Mouse (Mus musculus): ENCODE measurements at regions not wholly inside any gene's neighbourhood (a gene's known extent, or its start where the extent isn't known, plus 50 kb on each side); places are given as distances from the start of the nearest gene placed in this dataset.

DNA sequence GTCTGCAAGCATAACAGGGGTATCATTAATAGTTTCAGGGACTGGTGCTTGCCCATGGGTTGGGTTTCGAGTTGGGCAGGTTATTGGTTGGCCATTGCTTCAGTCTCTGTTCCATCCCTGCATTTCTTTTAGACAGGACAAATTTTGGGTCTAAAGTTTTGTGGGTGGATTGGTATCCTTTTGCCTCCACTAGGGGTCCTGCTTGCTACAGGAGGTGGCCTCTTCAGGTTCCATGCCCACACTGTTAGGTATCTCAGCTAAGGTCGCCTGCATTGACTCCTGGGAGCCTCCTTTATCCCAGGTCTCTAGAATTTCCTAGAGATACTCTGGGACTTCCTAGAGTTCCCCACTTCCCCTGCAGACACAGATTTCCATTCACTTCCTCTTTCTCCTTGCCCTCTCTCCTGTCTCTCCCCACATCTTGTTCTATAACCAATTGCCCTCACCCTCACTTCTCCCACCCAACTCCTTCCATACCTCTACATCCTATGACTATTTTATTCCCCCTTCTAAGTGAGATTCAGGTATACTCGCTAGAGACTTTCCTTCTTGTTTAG is 278.2 kb downstream of the 1700017N19Rik start:
- Histone ChIP-seq H3K36me3 (replicated peaks; ENCODE audit: low read length) (no peaks in the 10 kb centered on the region), H3K4me3 (replicated peaks) (no peak overlapping the region), H3K9me3 (no peaks in the 10 kb centered on the region), H3K27me3 (replicated peaks) (no peaks in the 10 kb centered on the region), H3K4me1 (peaks cover 5% of the 10 kb centered on the region; the same call in 1 of the 2 replicates)
- TF ChIP-seq FLI1 (IDR thresholded peaks at IDR 0.05; ENCODE audit: low read length) (no peak), GATA1 (IDR thresholded peaks at IDR 0.05; ENCODE audit: borderline replicate concordance, low read length) (no peak)

DNA sequence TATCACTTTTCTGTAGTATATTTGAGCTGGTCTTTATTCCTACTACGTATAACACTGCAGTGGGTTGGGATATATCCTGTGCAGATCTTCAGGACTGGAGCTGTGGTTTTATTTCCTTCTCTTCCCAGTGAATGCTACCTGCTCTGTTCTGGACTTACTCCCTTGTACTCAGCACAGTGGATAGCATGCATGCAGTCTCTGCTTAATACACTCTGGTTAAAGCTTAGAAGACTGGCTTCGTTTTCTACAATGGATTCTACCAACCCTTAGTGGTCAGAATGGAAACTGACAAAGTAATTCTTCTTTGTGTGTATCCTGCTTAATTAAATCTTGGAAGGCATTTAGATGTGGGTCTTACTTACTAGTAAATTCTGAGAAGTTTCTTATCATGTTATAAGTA is 292.3 kb downstream of the 1700017N19Rik start:
- Histone ChIP-seq H3K27me3 (replicated peaks) (no peaks in the 10 kb centered on the region), H3K4me3 (replicated peaks) (no peak overlapping the region), H3K9me3 (no peaks in the 10 kb centered on the region), H3K36me3 (replicated peaks; ENCODE audit: low read length) (no peaks in the 10 kb centered on the region), H3K4me1 (no peaks in the 10 kb centered on the region)
- TF ChIP-seq GATA1 (IDR thresholded peaks at IDR 0.05; ENCODE audit: borderline replicate concordance, low read length) (no peak), FLI1 (IDR thresholded peaks at IDR 0.05; ENCODE audit: low read length) (no peak)

DNA sequence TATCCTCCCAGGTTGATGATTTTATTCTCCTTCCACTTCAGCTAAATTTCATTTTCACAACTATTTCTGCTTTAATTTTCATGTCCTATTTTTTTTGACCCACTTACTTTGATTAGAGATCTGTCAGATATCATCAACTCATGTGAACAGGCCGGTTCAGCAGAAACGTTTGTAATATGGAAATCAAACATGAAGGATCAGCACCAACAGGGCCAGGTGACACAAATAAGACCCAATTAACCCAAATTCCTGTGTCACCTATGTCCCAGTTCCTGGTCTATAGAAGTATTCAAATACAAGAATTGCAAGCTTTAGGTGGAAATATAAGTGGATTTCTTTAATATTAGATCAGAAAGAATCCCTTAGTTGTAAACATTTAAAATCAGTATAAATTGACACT is 332.7 kb downstream of the 1700017N19Rik start:
- Histone ChIP-seq H3K4me1 (no peaks in the 10 kb centered on the region), H3K9me3 (no peaks in the 10 kb centered on the region), H3K36me3 (replicated peaks; ENCODE audit: low read length) (no peaks in the 10 kb centered on the region), H3K27me3 (replicated peaks) (no peaks in the 10 kb centered on the region), H3K4me3 (replicated peaks) (no peak overlapping the region)
- no peak for TF ChIP-seq FLI1 (IDR thresholded peaks at IDR 0.05; ENCODE audit: low read length)
- no peak for TF ChIP-seq GATA1 (IDR thresholded peaks at IDR 0.05; ENCODE audit: borderline replicate concordance, low read length)

DNA sequence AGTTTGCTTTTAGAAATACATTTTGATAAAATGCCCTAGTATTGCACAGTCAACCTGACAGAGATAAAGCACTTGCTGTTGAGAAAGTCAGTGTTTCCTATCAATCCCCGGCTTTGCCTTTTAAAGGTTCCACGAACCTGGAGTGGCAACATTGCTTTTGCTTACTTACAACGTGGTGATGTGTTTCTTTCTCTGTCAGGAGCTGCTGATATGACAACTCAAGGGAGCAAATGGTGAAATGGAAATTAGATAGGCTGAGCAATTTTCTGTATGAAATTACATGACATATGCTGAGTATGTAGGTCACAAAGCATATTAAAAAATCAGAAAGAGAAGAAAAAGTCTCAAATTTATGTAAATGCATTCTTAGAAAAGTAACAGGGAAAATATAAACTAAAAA is 336.8 kb downstream of the 1700017N19Rik start:
- Histone ChIP-seq H3K4me3 (replicated peaks) (no peak overlapping the region), H3K27me3 (replicated peaks) (no peaks in the 10 kb centered on the region), H3K36me3 (replicated peaks; ENCODE audit: low read length) (no peaks in the 10 kb centered on the region), H3K9me3 (peaks cover 11% of the 10 kb centered on the region), H3K4me1 (no peaks in the 10 kb centered on the region)
- no peak for TF ChIP-seq GATA1 (IDR thresholded peaks at IDR 0.05; ENCODE audit: borderline replicate concordance, low read length)
- no peak for TF ChIP-seq FLI1 (IDR thresholded peaks at IDR 0.05; ENCODE audit: low read length)

DNA sequence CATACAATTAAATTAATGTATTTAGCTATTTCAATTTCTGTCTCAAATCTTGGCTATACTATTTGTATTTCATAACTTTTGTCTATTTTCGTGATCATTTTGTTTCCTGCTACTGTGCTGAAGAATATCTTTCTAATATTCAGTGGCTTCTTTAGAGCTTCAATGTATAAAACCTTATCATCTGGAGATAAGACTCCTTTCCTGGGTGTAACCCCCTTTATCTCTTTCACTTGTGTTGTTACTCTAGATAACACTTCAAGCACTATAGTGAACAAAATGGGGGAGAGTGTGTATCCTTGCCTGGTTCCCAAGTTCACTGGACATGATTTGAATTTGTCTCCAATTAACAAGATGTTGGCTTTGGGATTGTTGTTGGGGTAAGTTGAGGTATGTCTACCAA is 341.5 kb downstream of the 1700017N19Rik start:
- Histone ChIP-seq H3K36me3 (replicated peaks; ENCODE audit: low read length) (no peaks in the 10 kb centered on the region), H3K9me3 (peaks cover 11% of the 10 kb centered on the region), H3K27me3 (replicated peaks) (no peaks in the 10 kb centered on the region), H3K4me3 (replicated peaks) (no peak overlapping the region), H3K4me1 (no peaks in the 10 kb centered on the region)
- TF ChIP-seq FLI1 (IDR thresholded peaks at IDR 0.05; ENCODE audit: low read length) (no peak), GATA1 (IDR thresholded peaks at IDR 0.05; ENCODE audit: borderline replicate concordance, low read length) (no peak)

DNA sequence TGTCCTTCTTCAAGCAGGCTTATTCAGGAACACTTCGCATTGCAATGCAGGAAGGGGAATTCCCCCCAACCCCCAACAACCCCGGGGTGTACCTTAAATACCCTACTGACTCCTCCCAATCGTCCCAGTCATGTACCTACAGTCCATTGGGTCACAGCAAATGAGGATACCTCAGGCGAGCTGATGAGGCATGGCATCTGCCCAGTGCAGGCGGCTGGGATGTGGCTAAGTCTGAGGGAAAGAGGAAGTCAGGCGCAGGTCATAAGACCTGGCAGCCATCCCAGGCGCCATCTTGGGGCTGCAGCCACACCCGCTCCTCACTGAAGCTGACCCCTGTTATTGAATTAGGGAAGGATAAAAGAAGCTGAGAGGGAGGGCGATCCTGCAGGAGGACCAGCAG is 368.1 kb downstream of the 1700017N19Rik start:
- Histone ChIP-seq H3K4me3 (replicated peaks) (no peak overlapping the region), H3K36me3 (replicated peaks; ENCODE audit: low read length) (no peaks in the 10 kb centered on the region), H3K9me3 (no peaks in the 10 kb centered on the region), H3K27me3 (replicated peaks) (no peaks in the 10 kb centered on the region), H3K4me1 (no peaks in the 10 kb centered on the region)
- TF ChIP-seq GATA1 (IDR thresholded peaks at IDR 0.05; ENCODE audit: borderline replicate concordance, low read length) (no peak), FLI1 (IDR thresholded peaks at IDR 0.05; ENCODE audit: low read length) (no peak)

DNA sequence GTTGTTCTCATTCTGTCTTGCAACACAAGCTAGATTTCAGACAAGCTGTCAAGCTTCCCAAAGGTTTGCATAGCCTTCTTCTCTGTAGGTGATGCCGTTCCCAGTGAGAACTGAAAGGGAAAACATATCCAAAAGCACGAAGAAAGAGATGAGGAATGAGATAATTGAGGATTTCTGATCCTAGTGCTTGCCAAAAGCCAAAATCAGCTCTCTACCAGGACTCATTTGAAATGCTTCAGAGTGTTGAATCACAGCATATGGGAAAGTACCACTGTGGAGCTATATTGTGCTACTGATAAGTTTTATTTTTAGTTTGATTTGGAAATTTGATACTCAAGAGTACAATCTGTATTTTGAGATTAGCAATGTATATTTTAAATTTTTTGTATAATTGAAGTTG is 413.2 kb downstream of the 1700017N19Rik start:
- Histone ChIP-seq H3K36me3 (replicated peaks; ENCODE audit: low read length) (no peaks in the 10 kb centered on the region), H3K27me3 (replicated peaks) (no peaks in the 10 kb centered on the region), H3K4me3 (replicated peaks) (no peak overlapping the region), H3K4me1 (no peaks in the 10 kb centered on the region), H3K9me3 (no peaks in the 10 kb centered on the region)
- TF ChIP-seq FLI1 (IDR thresholded peaks at IDR 0.05; ENCODE audit: low read length) (no peak), GATA1 (IDR thresholded peaks at IDR 0.05; ENCODE audit: borderline replicate concordance, low read length) (no peak)

DNA sequence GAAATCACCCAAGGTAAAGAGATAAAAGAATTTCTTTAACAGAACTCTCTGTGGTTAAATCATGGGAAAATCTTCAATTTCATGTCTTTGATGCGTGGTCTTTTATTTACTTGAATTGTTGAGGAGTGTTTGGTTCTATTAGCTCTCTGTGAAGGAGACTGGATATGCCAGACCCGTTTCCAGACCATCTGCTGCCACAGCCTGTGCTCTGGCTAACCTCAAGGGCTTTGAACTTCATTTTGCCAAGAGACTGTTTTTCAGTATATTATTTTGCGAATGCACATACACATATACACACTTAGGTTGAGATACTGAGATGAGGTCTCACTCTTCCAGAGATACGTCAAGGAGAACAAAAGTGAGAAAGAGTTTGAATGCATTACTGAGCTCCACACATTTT is 414.4 kb downstream of the 1700017N19Rik start:
- TF ChIP-seq FLI1 (IDR thresholded peaks at IDR 0.05; ENCODE audit: low read length) = no peak
- no peak for TF ChIP-seq GATA1 (IDR thresholded peaks at IDR 0.05; ENCODE audit: borderline replicate concordance, low read length)

DNA sequence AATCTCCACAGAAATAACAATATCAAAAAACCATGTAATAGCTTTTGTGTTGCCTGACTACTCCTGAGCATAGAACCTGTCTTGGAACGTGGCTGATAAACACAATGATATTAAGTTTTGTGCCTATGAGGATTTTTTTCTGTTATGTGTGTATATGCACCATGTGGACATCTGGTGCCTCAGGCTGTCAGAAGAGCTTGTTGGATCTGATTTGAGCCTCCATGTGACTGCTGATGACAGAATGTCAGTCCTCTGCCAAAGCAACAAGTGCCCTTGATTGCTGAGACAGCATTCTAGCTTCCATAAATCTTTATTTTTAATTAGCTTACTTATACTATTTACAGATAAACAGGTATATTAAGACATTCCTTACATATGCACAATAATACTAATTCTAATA is 425.1 kb downstream of the 1700017N19Rik start:
- H3K4me3 ChIP-seq (replicated peaks) = no peak overlapping the region
- H3K4me1 ChIP-seq = no peaks in the 10 kb centered on the region
- TF ChIP-seq GATA1 (IDR thresholded peaks at IDR 0.05; ENCODE audit: borderline replicate concordance, low read length) (no peak), FLI1 (IDR thresholded peaks at IDR 0.05; ENCODE audit: low read length) (no peak)
- H3K27me3 ChIP-seq (replicated peaks) = no peaks in the 10 kb centered on the region
- no peaks in the 10 kb centered on the region for H3K36me3 ChIP-seq (replicated peaks; ENCODE audit: low read length)
- no peaks in the 10 kb centered on the region for H3K9me3 ChIP-seq

More for the DNA sequence above, 414.4 kb downstream of the 1700017N19Rik start:
- Histone ChIP-seq H3K36me3 (replicated peaks; ENCODE audit: low read length) (no peaks in the 10 kb centered on the region), H3K9me3 (no peaks in the 10 kb centered on the region), H3K4me3 (replicated peaks) (no peak overlapping the region), H3K27me3 (replicated peaks) (no peaks in the 10 kb centered on the region), H3K4me1 (no peaks in the 10 kb centered on the region)

DNA sequence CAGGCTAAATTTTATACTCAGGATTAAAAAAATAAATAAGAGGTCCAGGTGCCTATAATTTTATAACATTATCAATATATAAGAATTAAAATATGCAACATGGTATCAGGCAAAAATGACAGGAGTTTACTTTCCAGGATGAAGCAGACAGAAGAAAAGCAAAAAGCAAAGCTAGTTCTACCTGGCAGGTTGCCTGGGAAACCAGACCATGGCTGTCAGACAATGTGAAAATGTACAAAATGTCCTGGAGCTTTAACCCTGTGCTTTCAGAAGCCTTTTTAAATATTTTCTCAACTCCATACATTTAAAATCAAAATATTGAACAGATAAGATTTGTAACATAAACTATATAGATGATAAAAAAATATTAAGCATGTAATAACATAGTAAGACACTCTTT is 448.3 kb downstream of the 1700017N19Rik start:
- H3K36me3 ChIP-seq (replicated peaks; ENCODE audit: low read length) = no peaks in the 10 kb centered on the region
- TF ChIP-seq GATA1 (IDR thresholded peaks at IDR 0.05; ENCODE audit: borderline replicate concordance, low read length) = no peak
- TF ChIP-seq FLI1 (IDR thresholded peaks at IDR 0.05; ENCODE audit: low read length) = no peak
- no peaks in the 10 kb centered on the region for H3K9me3 ChIP-seq
- H3K4me3 ChIP-seq (replicated peaks) = no peak overlapping the region
- no peaks in the 10 kb centered on the region for H3K4me1 ChIP-seq
- no peaks in the 10 kb centered on the region for H3K27me3 ChIP-seq (replicated peaks)

DNA sequence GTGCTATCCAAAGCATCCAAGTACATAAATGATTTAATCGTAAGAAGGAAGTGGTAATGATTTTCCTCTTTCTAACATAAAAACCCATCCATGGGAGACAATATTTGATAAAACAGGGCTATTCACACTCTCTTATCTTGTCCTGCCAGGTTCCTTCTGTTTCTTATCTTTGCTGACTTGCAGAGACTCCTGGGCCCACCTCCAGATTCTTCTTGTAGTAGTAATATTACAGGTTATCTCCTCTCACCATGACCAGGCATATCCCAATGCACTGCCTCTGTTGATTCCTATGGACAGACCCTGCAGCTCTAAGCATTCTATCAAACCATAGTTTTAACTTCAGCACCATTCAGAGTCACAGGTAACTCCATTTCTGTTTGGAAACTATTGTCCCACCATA is 448.8 kb downstream of the 1700017N19Rik start:
- H3K4me1 ChIP-seq = no peaks in the 10 kb centered on the region
- no peaks in the 10 kb centered on the region for H3K36me3 ChIP-seq (replicated peaks; ENCODE audit: low read length)
- no peak for TF ChIP-seq FLI1 (IDR thresholded peaks at IDR 0.05; ENCODE audit: low read length)
- no peak for TF ChIP-seq GATA1 (IDR thresholded peaks at IDR 0.05; ENCODE audit: borderline replicate concordance, low read length)
- H3K4me3 ChIP-seq (replicated peaks) = no peak overlapping the region
- H3K9me3 ChIP-seq = no peaks in the 10 kb centered on the region
- no peaks in the 10 kb centered on the region for H3K27me3 ChIP-seq (replicated peaks)

All from megakaryocyte, embryonic 14.5 days (primary cell).